Mouse (Mus musculus): Measurements from ENCODE around the gene Exd1. TPM values are rescaled to one million over a fixed set of nuclear protein-coding genes. Genes with fewer than 3 reads are reported as not detected.

Exd1 gene
- total RNA-seq (2012; rRNA removed) = 0.27 and 0.29 TPM in 2 replicates
- under 1 TPM in 1 of 2 experiments, not detected in 1; 0.88 TPM for polyA plus RNA-seq (2012; ENCODE audit: insufficient read depth in 1 of 2, insufficient read length in 2 of 2, low read depth in 1 of 2, low replicate concordance in 2 of 2, missing spikeins in 1 of 2)

DNA sequence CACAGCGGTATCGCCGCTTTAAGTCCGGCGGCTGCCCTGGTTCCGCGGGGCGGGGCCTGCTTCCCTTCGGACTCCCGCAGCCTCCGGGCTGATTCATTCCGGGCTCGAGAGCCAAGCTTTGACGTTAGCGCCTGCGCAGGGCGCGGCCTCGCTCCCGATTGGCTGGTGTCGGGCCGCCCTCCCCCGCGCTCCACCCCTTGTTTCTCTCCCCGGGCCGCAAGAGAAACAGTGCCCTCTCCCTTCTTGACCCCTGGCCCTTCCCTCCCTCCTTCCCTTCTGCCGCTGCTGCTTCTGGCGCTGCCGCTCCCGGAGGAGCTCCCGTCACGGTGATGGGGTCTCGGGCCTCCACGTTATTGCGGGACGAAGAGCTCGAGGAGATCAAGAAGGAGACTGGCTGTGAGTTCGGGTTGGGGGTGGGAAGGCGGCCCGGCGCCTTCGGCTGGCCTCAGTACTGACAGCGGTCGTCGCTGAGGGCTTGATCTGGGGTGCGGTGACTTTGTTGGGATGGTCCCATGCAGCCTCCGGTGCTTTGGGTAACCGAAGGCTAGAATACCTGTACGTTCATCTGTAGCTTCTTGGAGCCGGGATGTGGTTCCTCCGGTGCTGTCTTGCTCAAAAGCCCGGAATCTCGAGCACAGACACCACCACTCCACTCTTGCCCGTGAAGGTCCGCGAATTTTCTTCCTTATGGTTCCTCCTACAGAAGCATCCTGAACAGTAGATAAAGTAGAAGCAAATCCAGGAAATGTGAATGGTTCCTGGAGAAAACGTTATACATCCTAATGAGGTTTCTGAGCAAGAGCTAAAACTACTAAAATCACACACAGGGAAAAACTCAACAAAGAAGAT is at the start of gene Exd1, which contains the start of gene Chp1:
Gene Exd1, minus strand, starts transcription at position 106 of the 849 bp plus-strand sequence.
Gene Chp1, plus strand, starts transcription at position 176 of the 849 bp plus-strand sequence.
- no peaks in the 10 kb centered on the region for H3K27me3 ChIP-seq (ENCODE audit: control insufficient read depth in 1 of 2, insufficient read depth in 2 of 2, low read length in 2 of 2)
- H3K36me3 ChIP-seq (ENCODE audit: control insufficient read depth in 1 of 2, insufficient read depth in 2 of 2, low read length in 2 of 2) = peaks cover 0 to 21% of the 10 kb centered on the region in 2 experiments; a peak in 2 of 4 replicates
- DNase-seq (ENCODE audit: low read depth, low spot score) = peak; percentile 98
- peak within 1 kb of the TSS; percentile 88 to 97 for H3K4me3 ChIP-seq (ENCODE audit: control insufficient read depth in 1 of 2, insufficient read depth in 1 of 2, low read depth in 2 of 2, low read length in 2 of 2)
- H3K9me3 ChIP-seq (replicated peaks; ENCODE audit: insufficient read depth, low read length) = no peaks in the 10 kb centered on the region
- peak within 1 kb of the TSS; percentile 93 for H3K9ac ChIP-seq (ENCODE audit: control insufficient read depth, low read depth, low read length, poor library complexity, severe bottlenecking)
- TF ChIP-seq NRF1 (IDR thresholded peaks at IDR 0.05; ENCODE audit: insufficient read depth, low read depth, low read length, poor library complexity, severe bottlenecking) (peak; percentile 83), POLR2A (IDR thresholded peaks at IDR 0.05; ENCODE audit: control insufficient read depth in 1 of 2, insufficient read depth in 1 of 2, low read depth in 1 of 2, low read length in 2 of 2, poor library complexity in 1 of 2) (peak; percentile 44 to 63; a peak in 2 of 4 replicates), TBP (IDR thresholded peaks at IDR 0.05; ENCODE audit: low read depth, low read length) (peak; percentile 11; the same call in 1 of the 2 replicates), USF1 (IDR thresholded peaks at IDR 0.05; ENCODE audit: low read depth, low read length) (no peak), HCFC1 (IDR thresholded peaks at IDR 0.05; ENCODE audit: low read depth, low read length) (peak; percentile 79), ELF1 (IDR thresholded peaks at IDR 0.05; ENCODE audit: low read depth, low read length) (peak; percentile 91), TAL1 (IDR thresholded peaks at IDR 0.05; ENCODE audit: low read length) (no peak), TCF12 (IDR thresholded peaks at IDR 0.05; ENCODE audit: low read depth, low read length) (no peak; the same call in 1 of the 2 replicates), SIN3A (IDR thresholded peaks at IDR 0.05; ENCODE audit: low read length) (peak; percentile 96), ZKSCAN1 (IDR thresholded peaks at IDR 0.05; ENCODE audit: low read depth, low read length) (no peak), BHLHE40 (IDR thresholded peaks at IDR 0.05; ENCODE audit: borderline replicate concordance, low read depth, low read length) (no peak), CTCF (IDR thresholded peaks at IDR 0.05 in 2 of 3, conservative IDR thresholded peaks at IDR 0.05 in 1 of 3; ENCODE audit: control insufficient read depth in 1 of 3, insufficient read depth in 1 of 3, low read depth in 2 of 3, low read length in 3 of 3, poor library complexity in 1 of 3, severe bottlenecking in 1 of 3) (no peak)
- peaks cover 0 to 16% of the 10 kb centered on the region in 2 experiments; a peak in 2 of 4 replicates for H3K4me1 ChIP-seq (ENCODE audit: control insufficient read depth in 1 of 2, insufficient read depth in 2 of 2, low read length in 2 of 2)
- peak within 1 kb of the TSS; percentile 83 for H3K27ac ChIP-seq (ENCODE audit: control insufficient read depth, low read depth, low read length)
- H3K79me2 ChIP-seq (ENCODE audit: control insufficient read depth, insufficient read depth, low read length, poor library complexity) = peaks cover 8% of the 10 kb centered on the region

DNA sequence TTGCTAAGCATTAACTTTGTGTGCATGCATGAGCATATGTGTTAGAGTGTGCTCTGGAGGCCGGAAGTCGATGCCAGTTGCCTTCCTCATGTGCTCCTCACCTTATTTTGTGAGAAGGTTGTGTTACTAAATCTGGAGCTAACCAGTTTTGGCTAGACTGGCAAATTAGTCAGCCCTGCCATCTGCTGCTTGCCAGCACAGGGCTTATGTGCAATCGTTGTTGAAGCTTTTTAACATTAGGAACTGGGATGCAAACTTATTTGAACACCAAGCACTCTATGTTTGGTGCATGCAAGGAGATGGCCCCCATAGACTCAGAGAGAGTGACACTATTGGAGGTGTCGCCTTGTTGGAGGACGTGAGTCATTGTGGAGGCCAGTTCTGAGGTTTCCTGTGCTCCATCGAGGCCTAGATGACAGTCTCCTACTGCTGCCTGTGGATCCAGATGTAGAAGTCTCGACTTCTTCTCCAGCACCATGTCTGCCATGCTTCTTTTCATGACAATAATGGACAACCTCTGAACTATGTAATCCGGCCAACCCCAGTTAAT is 49.4 kb upstream of the Exd1 start:
- peaks cover 18 to 41% of the 10 kb centered on the region in 2 experiments for H3K36me3 ChIP-seq (ENCODE audit: control insufficient read depth in 1 of 2, insufficient read depth in 2 of 2, low read length in 2 of 2)
- no peak overlapping the region for H3K27ac ChIP-seq (ENCODE audit: control insufficient read depth, low read depth, low read length)
- no peak overlapping the region for H3K4me3 ChIP-seq (ENCODE audit: control insufficient read depth in 1 of 2, insufficient read depth in 1 of 2, low read depth in 2 of 2, low read length in 2 of 2)

More for the DNA sequence above, 49.4 kb upstream of the Exd1 start:
- H3K79me2 ChIP-seq (ENCODE audit: control insufficient read depth, insufficient read depth, low read length, poor library complexity) = peaks cover 25% of the 10 kb centered on the region
- H3K9me3 ChIP-seq (replicated peaks; ENCODE audit: insufficient read depth, low read length) = no peaks in the 10 kb centered on the region
- H3K27me3 ChIP-seq (ENCODE audit: control insufficient read depth in 1 of 2, insufficient read depth in 2 of 2, low read length in 2 of 2) = no peaks in the 10 kb centered on the region
- peak; percentile 33 for DNase-seq (ENCODE audit: low read depth, low spot score)
- TF ChIP-seq MAFK (IDR thresholded peaks at IDR 0.05; ENCODE audit: borderline replicate concordance, low read depth, low read length) (no peak), ETS1 (IDR thresholded peaks at IDR 0.05; ENCODE audit: low read depth, low read length) (no peak), SMC3 (IDR thresholded peaks at IDR 0.05; ENCODE audit: low read depth, low read length) (no peak), ZNF384 (IDR thresholded peaks at IDR 0.05; ENCODE audit: low read depth, low read length) (no peak), POLR2AphosphoS2 (IDR thresholded peaks at IDR 0.05; ENCODE audit: low read length) (no peak), TBP (IDR thresholded peaks at IDR 0.05; ENCODE audit: low read depth, low read length) (no peak), POLR2AphosphoS5 (IDR thresholded peaks at IDR 0.05; ENCODE audit: borderline replicate concordance, low read depth, low read length) (no peak), TCF12 (IDR thresholded peaks at IDR 0.05; ENCODE audit: low read depth, low read length) (no peak), USF1 (IDR thresholded peaks at IDR 0.05; ENCODE audit: low read depth, low read length) (no peak), GABPA (IDR thresholded peaks at IDR 0.05; ENCODE audit: low read depth, low read length) (no peak), ELF1 (IDR thresholded peaks at IDR 0.05; ENCODE audit: low read depth, low read length) (no peak), MAZ (IDR thresholded peaks at IDR 0.05; ENCODE audit: low read depth, low read length) (no peak), EP300 (IDR thresholded peaks at IDR 0.05; ENCODE audit: low read depth in 1 of 2, low read length in 2 of 2) (no peak), E2F4 (IDR thresholded peaks at IDR 0.05; ENCODE audit: borderline replicate concordance, low read depth, low read length) (no peak), BHLHE40 (IDR thresholded peaks at IDR 0.05; ENCODE audit: borderline replicate concordance, low read depth, low read length) (no peak), CHD2 (IDR thresholded peaks at IDR 0.05; ENCODE audit: low read length) (no peak), RCOR1 (IDR thresholded peaks at IDR 0.05; ENCODE audit: low read depth, low read length) (no peak), RAD21 (IDR thresholded peaks at IDR 0.05; ENCODE audit: low read depth, low read length) (no peak)
- H3K9ac ChIP-seq (ENCODE audit: control insufficient read depth, low read depth, low read length, poor library complexity, severe bottlenecking) = no peak overlapping the region
- peaks cover 3 to 5% of the 10 kb centered on the region in 2 experiments for H3K4me1 ChIP-seq (ENCODE audit: control insufficient read depth in 1 of 2, insufficient read depth in 2 of 2, low read length in 2 of 2)

Data from MEL (cell line).